Mouse (Mus musculus) kidney, adult 11 months (tissue): ENCODE data around the gene Pou2af1.

Experiments
- DNase-seq: peaks from one replicate; pipeline ENCODE4 v3.0.0; 2022

Gene Pou2af1

GRCm38 (mm10) chr9:51230701-51231389, 17.3 kb downstream of the Pou2af1 start:
- no peak for DNase-seq

- DNase-seq, result no peak
Observed at GRCm38 (mm10) chr9:51232163-51232562, 18.7 kb downstream of the Pou2af1 start.

- no peak for DNase-seq
Observed at GRCm38 (mm10) chr9:51238741-51239385, 25.4 kb downstream of the Pou2af1 start.

- DNase-seq, result no peak
Observed at GRCm38 (mm10) chr9:51256780-51257502, 43.4 kb downstream of the Pou2af1 start.

- no peak for DNase-seq
Observed at GRCm38 (mm10) chr9:51258426-51258825, 44.9 kb downstream of the Pou2af1 start.

GRCm38 (mm10) chr9:51268852-51269251, 55.3 kb downstream of the Pou2af1 start:
- no peak for DNase-seq

GRCm38 (mm10) chr9:51271073-51271472, 57.6 kb downstream of the Pou2af1 start:
- DNase-seq, result no peak

- no peak for DNase-seq
Observed at GRCm38 (mm10) chr9:51272102-51272501, 58.6 kb downstream of the Pou2af1 start.

- no peak for DNase-seq
Observed at GRCm38 (mm10) chr9:51273581-51274154, 60.2 kb downstream of the Pou2af1 start.

GRCm38 (mm10) chr9:51274678-51275077, 61.2 kb downstream of the Pou2af1 start:
- no peak for DNase-seq

- DNase-seq, result no peak
Observed at GRCm38 (mm10) chr9:51277834-51278498, 64.5 kb downstream of the Pou2af1 start.

GRCm38 (mm10) chr9:51278500-51279381, 65.2 kb downstream of the Pou2af1 start, which contains the start of gene Colca2:
Colca2 (minus strand) TSS chr9:51278569.
- DNase-seq, result peak; percentile 77

GRCm38 (mm10) chr9:51286079-51286478, 72.6 kb downstream of the Pou2af1 start:
- DNase-seq, result no peak
